Mouse (Mus musculus) adrenal gland (tissue): Measurements from ENCODE around the gene Galnt10.

ENCODE experiments used
- intact Hi-C: fragments of 180-260 bp; cut with DNase I; formaldehyde crosslinking; loops from one replicate; pipeline ENCODE4 v1.15.1; 2025
- long read RNA-seq, 2 experiments: library from polyadenylated mRNA; unstranded; transcript quantifications; one replicate each; pipeline ENCODE4 v2.0.0; 2020; ENCODE audit warnings: borderline replicate concordance in 1 of 2; ENCODE audit not compliant: insufficient replicate concordance in 1 of 2

Galnt10 gene
- long read RNA-seq, experiment 1, full-length matches to known transcripts = 11 of 18 reads
- long read RNA-seq, experiment 1, partial matches to known transcripts = 4 of 18 reads
- long read RNA-seq, experiment 1, other reads (novel, unspliced or antisense) = 3 of 18 reads
- long read RNA-seq, experiment 2, full-length matches to known transcripts = 12 of 25 reads
- long read RNA-seq, experiment 2, partial matches to known transcripts = 13 of 25 reads
- long read RNA-seq, experiment 2, other reads (novel, unspliced or antisense) = 0 of 25 reads

- intact Hi-C loops = loop anchor here (5.0 kb wide), 2 partner anchors 37 to 57 kb away; no protein-coding TSS in a partner anchor
These were observed at the start of gene Galnt10 for GRCm38 (mm10) chr11:57645018-57645559. Gene Galnt10, plus strand, starts transcription at chr11:57645442.

- intact Hi-C loops = no loop called here
These were observed 49.3 kb upstream of the Galnt10 start for GRCm38 (mm10) chr11:57595899-57596298.

- intact Hi-C loops = no loop called here
These were observed 47.1 kb upstream of the Galnt10 start for GRCm38 (mm10) chr11:57598161-57598560.

- intact Hi-C loops = no loop called here
These were observed 45.9 kb upstream of the Galnt10 start for GRCm38 (mm10) chr11:57599304-57599703.

- intact Hi-C loops = no loop called here
These were observed 45.1 kb upstream of the Galnt10 start for GRCm38 (mm10) chr11:57600113-57600512.

GRCm38 (mm10) chr11:57600621-57601121 is 44.6 kb upstream of the Galnt10 start:
- intact Hi-C loops = no loop called here

GRCm38 (mm10) chr11:57601806-57602455 is 43.3 kb upstream of the Galnt10 start:
- intact Hi-C loops = no loop called here

GRCm38 (mm10) chr11:57605086-57605485 is 40.2 kb upstream of the Galnt10 start:
- intact Hi-C loops = no loop called here

- intact Hi-C loops = no loop called here
These were observed 39.6 kb upstream of the Galnt10 start for GRCm38 (mm10) chr11:57605660-57606059.

- intact Hi-C loops = loop anchor here (10.0 kb wide), 1 partner anchor 110 kb away; no protein-coding TSS in a partner anchor
These were observed 30.7 kb upstream of the Galnt10 start for GRCm38 (mm10) chr11:57614502-57614901.

- intact Hi-C loops = loop anchor here (5.0 to 10.0 kb wide), 2 partner anchors 68 to 110 kb away; no protein-coding TSS in a partner anchor
These were observed 30.0 kb upstream of the Galnt10 start for GRCm38 (mm10) chr11:57615286-57615685.

GRCm38 (mm10) chr11:57615871-57616270 is 29.4 kb upstream of the Galnt10 start:
- intact Hi-C loops = loop anchor here (2.0 to 10.0 kb wide), 3 partner anchors 69 to 163 kb away; no protein-coding TSS in a partner anchor

- intact Hi-C loops = loop anchor here (2.0 to 10.0 kb wide), 3 partner anchors 70 to 161 kb away; no protein-coding TSS in a partner anchor
These were observed 27.5 kb upstream of the Galnt10 start for GRCm38 (mm10) chr11:57617526-57618264.

GRCm38 (mm10) chr11:57621472-57621871 is 23.8 kb upstream of the Galnt10 start:
- intact Hi-C loops = no loop called here

- intact Hi-C loops = no loop called here
These were observed 23.4 kb upstream of the Galnt10 start for GRCm38 (mm10) chr11:57621876-57622275.

GRCm38 (mm10) chr11:57624490-57624893 is 20.8 kb upstream of the Galnt10 start:
- intact Hi-C loops = no loop called here

GRCm38 (mm10) chr11:57625465-57625864 is 19.8 kb upstream of the Galnt10 start:
- intact Hi-C loops = no loop called here

GRCm38 (mm10) chr11:57627086-57627735 is 18.0 kb upstream of the Galnt10 start:
- intact Hi-C loops = no loop called here

GRCm38 (mm10) chr11:57631805-57632485 is 13.3 kb upstream of the Galnt10 start:
- intact Hi-C loops = no loop called here

GRCm38 (mm10) chr11:57633006-57633405 is 12.2 kb upstream of the Galnt10 start:
- intact Hi-C loops = no loop called here
